Mouse (Mus musculus): Measurements from ENCODE around the gene Cd4.

- TF ChIP-seq CEBPB (IDR thresholded peaks at IDR 0.05; ENCODE audit: low read depth) (no peak), CTCF (IDR thresholded peaks at IDR 0.05; ENCODE audit: control insufficient read depth, insufficient read depth, insufficient read length) (no peak), USF1 (IDR thresholded peaks at IDR 0.05; ENCODE audit: low read depth) (no peak)
Observed at GRCm38 (mm10) chr6:124915160-124915941, 27.3 kb upstream of the Cd4 start.
